8 mouse cellular contexts compared by ENCODE assay signal in genomic region chr6:13069302-13070146, GRCm38 (mm10). TPM values are rescaled to one million over a fixed set of nuclear protein-coding genes. Genes with fewer than 3 reads are reported as not detected.
A peak's percentile ranks its signal among the peaks of the same experiment; 100 is the strongest.
DNase-seq lines count a peak whose midpoint lies in the region; ATAC-seq and TF ChIP-seq lines count a peak whose summit lies in the region.

Gene Tmem106b, plus strand, starts transcription at chr6:13069759.

- H3K9ac ChIP-seq in hindbrain, embryonic 13.5 days = peak within 1 kb of the TSS; percentile 96

- TF ChIP-seq CTCF in Patski (IDR thresholded peaks at IDR 0.05) = no peak

- H3K9me3 ChIP-seq in hindbrain, embryonic 13.5 days = no peaks in the 10 kb centered on the region

- in situ Hi-C loops in Patski (cut with MboI; ENCODE audit: low pct_unique_long_range_greater_than_20kb) = loop anchor here (25.0 kb wide), 2 partner anchors 543 to 1157 kb away; partner anchors contain the start of genes Ndufa4, Phf14 and Tmem168

- WGBS in hindbrain, embryonic 13.5 days = 3% methylated on average over 61 of the region's 61 CpGs

- no peaks in the 10 kb centered on the region for H3K27me3 ChIP-seq in Patski
- H3K27me3 ChIP-seq in hindbrain, embryonic 13.5 days = no peaks in the 10 kb centered on the region

- peak within 1 kb of the TSS; percentile 72 for H3K4me2 ChIP-seq in hindbrain, embryonic 13.5 days

- peaks cover 26% of the 10 kb centered on the region for H3K36me3 ChIP-seq in hindbrain, embryonic 13.5 days

- H3K27ac ChIP-seq in hindbrain, embryonic 13.5 days = peak within 1 kb of the TSS; percentile 85

- POLR2A ChIA-PET in Patski (lab: Charles Lee) = interaction anchor here (0.6 to 1.6 kb wide), 3 partner anchors 12 to 808 kb away, joined by 3 to 7 read pairs (median 4); no protein-coding TSS in a partner anchor

- peaks cover 9% of the 10 kb centered on the region for H3K4me1 ChIP-seq in hindbrain, embryonic 13.5 days (replicated peaks)

- CTCF ChIA-PET in Patski (lab: Charles Lee) = interaction anchor here (1.0 to 1.4 kb wide), 3 partner anchors 17 to 19 kb away, joined by 3 to 4 read pairs (median 3); no protein-coding TSS in a partner anchor

- DNase-seq in Patski (ENCODE audit: low read depth, low spot score) = peak; percentile 80
- peak; percentile 98 for DNase-seq in cerebellum, postnatal 14 days
- DNase-seq in frontal cortex, postnatal 14 days (ENCODE audit: low spot score in 2 of 2) = peak; percentile 90 to 92
- peak; percentile 91 to 94 for DNase-seq in layer of hippocampus, postnatal 25 days (ENCODE audit: extremely low spot score in 1 of 2, low spot score in 1 of 2)
- DNase-seq in lung, postnatal 25 days (ENCODE audit: low spot score) = peak; percentile 97
- DNase-seq in retina, embryonic 14.5 days (ENCODE audit: low spot score) = peak; percentile 98
- peak; percentile 98 for DNase-seq in thymus, postnatal 4 days

- peak within 1 kb of the TSS; percentile 96 for H3K4me3 ChIP-seq in hindbrain, embryonic 13.5 days

- ATAC-seq in Patski = peak; percentile 95
- ATAC-seq in hindbrain, embryonic 13.5 days (ENCODE audit: low FRiP score) = peak; percentile 100

RNA-seq across cellular contexts. Expression of gene Tmem106b, which starts in this region (rescaled TPM):
- 137 TPM for polyA plus RNA-seq in Patski (2021)
- 35.0 and 37.7 TPM in 2 replicates for polyA plus RNA-seq in hindbrain, embryonic 13.5 days (2015; fragmentation: Nextera tagmentation; extraction: Ambion mirVana)
- 100 to 1,000 TPM; 175 to 192 TPM for total RNA-seq in layer of hippocampus, postnatal 25 days (2021)

Comparison
In these comparisons a context has a peak if more than half of its experiments do, and no peak if none do; other contexts are left out.
1. Peak in every context shown above with its lines: DNase-seq, ATAC-seq, H3K4me3 ChIP-seq and H3K27ac ChIP-seq.